Mouse (Mus musculus) spleen, postnatal 4 days (tissue): ENCODE results near the gene Cntrob.

Source experiments
- DNase-seq, 2 experiments: peaks; one replicate each; pipeline ENCODE4 v3.0.0; 2022; ENCODE audit warnings: low spot score in 2 of 2

The Cntrob gene

DNA sequence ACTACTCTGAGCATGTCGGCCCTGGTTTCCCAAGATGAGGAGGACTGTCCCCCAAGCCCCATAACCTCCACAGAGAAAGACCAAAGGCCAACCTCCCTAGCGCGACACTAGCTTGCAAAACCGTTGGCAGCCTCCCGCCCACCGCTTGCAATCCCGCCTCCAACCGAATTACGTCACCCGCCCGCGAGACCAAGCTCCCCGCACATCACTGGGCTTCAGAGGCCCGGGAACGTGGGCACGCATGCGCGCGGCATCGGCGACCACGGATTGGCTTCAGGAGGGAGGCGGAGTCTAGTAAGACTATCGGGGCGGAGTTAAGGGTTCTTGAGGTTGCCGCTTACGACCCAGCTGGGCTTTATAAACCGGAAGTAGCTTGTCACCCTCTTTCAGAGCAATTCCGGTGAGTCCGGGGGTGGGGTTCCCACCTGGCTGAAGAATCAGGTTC, at the start of gene Cntrob, which contains the start of gene Trappc1:
Gene Cntrob (minus strand): TSS at position 109 of the 445 bp plus-strand sequence.
Gene Trappc1 (plus strand): TSS at position 314 of the 445 bp plus-strand sequence.
- peak; percentile 99 to 100 for DNase-seq

- DNase-seq = peak; percentile 49 to 76
These were observed 49.2 kb upstream of the Cntrob start for GRCm38 (mm10) chr11:69372780-69373170.

GRCm38 (mm10) chr11:69372056-69372779, 48.6 kb upstream of the Cntrob start:
- peak in 1 of 2 experiments; percentile 25 for DNase-seq

DNA sequence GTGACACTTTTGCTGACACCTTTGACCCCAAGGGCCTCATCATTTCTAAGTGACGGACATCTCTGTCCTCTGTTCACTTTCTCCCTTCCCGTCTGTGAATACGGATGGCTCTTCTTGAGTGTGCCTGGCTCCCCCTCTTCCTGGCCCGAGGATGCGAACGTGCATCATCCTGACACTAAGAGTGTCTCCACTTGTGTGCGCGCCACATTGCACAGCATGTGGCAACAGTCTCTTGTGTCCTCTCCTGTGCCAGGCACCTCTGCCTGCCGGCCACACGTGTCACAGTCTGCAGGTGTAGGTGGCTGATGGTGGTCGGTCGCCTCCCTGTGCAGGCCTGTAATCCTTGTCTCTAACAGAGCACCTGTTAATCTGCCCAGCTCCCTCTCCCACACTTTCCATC, 48.0 kb upstream of the Cntrob start:
- DNase-seq = no peak

- no peak for DNase-seq
These were observed 47.2 kb upstream of the Cntrob start for GRCm38 (mm10) chr11:69370817-69371215.

DNA sequence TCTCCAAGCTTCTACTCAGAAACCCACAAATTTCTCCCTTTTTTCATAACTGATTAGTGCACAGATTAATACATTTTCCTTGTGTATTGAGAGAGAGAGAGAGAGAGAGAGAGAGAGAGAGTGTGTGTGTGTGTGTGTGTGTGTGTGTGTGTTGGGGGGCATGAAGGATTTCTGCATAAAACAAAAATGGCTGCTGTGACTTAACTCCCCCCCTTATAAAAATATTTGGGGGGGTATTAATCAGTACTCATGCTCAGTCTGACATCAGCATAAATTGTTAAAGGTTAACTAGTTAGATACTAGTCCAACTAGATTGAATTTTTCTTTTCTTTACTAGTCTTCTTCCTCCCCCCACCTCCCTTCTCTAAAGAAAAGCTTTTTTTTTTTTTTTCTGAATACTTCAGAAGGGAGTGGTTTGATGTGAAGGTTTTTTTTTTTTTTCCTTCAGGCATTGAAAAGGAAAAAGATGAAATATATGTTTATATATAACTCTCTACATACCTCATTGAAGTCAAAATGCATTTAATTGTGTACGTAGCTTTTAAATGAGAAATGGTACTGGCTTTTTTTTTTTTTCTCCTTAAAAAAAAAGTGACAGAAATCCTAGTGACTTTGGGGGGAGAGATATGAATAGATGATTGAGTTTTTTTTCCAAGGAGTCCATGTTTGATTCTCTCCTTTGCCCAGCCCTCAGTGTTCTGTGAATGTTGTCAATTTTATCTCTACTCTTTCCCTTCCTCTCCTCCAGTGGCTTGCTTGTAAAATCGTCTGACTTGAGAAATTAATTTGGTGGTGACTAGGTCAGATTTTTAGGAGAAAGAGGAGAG, 46.6 kb upstream of the Cntrob start:
- DNase-seq = no peak

DNA sequence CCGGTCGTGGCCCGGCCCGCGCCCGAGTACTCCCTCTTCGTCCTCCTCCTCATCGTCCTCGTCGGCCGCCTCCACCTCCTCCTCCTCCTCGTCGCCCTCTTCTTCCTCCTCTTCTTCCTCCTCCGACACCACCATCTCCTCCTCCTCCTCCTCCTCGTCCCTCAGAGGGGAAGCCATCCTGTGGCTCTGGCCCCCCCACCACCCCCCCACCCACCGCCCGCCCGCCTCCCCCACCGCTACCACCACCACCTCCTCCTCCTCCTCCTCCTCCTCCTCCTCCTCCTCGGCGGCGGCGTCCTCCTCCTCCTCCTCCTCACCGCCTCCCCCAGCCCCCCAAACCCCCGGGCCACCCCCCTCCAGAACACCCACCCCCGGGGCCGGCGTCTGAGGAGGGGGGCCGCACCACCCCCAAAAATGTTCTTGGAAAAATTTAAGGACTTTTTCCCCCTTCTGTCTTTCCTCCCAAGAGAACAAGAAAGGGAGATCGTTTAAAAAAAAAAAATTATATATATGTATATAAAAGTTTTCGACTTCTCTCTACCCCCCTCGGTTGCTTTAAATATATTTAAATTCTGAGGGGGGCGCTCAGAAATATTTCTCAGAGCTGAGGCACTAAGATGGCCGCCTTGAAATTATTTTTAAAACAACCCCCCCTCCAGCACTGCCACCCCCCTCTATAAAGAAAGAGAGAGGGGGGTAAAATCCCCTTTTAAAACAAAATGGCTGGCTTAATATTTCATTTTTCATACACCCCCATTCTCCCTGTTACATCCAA, 45.8 kb upstream of the Cntrob start, which contains the start of gene Chd3:
Gene Chd3 (minus strand): TSS at position 192 of the 775 bp plus-strand sequence.
- no peak for DNase-seq

- peak; percentile 36 to 76 for DNase-seq
These were observed 45.0 kb upstream of the Cntrob start for GRCm38 (mm10) chr11:69368356-69369214.

DNA sequence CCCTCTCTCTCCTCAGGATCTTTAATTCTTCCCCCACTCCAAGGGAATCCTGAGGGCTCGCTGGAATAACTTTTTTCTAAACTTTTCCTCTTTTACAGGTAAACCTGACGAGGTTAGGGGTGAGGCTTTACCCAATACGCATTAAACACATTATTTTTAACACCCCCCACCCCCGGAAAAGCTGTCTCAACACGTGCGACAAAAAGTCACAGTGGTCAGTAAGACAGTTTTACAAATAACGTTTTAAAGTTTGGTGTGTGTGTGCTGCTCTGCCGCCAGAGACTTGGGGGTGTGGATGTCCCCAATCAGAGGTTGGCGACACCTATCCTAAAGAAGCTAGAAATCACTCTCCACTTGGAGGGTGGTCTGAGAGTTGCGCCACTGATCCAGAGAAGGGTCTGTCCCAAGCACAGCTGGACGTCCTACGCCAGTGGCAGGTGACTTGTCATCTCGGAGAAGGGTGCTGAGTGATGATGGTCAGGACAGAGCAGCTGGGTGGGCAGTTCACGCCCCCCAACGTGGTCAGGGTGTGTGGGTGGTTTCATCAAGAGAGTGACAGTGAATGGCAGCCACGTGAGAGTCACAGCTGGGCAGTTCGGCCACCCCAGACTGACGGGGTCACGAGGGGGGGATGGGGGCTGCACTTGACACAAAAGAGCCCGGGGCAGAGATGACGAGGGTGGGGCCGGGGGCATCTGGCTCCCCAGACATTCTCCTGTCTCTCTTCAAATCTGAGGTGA, 44.2 kb upstream of the Cntrob start:
- DNase-seq = no peak

DNA sequence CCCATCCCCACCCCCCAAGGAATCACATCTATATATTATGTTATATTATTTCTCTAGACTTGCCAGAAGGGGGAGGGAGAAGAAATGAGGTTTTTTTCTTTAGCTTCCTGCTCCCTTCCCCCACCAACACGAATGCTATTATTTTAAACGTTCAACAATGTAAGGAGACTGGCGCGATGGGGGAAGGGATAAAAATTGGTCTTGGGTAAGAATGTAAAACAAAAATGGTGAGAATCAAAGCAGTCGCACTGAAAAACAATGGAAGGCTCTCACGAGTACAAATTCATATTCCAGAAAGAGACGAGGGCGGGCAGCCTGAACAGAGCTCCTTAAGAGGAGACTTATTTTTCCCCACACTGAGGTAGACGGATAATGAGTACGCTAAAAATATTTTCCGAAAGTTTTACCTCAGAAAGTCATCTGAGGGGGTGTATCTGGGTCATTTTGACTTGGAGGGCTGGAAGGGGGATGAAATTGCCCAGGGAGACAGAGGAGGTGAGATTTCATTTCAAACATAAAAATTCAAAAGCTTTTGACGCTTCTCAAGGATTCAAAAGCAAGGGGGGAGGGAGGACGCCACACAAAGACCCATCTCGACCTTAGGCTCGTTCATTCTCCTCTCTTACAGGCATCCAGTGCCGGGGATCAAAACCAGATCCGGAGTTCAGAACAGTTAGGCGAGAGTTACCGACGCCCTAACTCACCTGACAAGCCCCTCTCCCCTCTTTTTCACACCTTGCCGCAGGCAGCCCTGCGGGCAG, 43.5 kb upstream of the Cntrob start:
- no peak for DNase-seq

GRCm38 (mm10) chr11:69366157-69366854, 42.7 kb upstream of the Cntrob start:
- peak; percentile 74 to 78 for DNase-seq

DNA sequence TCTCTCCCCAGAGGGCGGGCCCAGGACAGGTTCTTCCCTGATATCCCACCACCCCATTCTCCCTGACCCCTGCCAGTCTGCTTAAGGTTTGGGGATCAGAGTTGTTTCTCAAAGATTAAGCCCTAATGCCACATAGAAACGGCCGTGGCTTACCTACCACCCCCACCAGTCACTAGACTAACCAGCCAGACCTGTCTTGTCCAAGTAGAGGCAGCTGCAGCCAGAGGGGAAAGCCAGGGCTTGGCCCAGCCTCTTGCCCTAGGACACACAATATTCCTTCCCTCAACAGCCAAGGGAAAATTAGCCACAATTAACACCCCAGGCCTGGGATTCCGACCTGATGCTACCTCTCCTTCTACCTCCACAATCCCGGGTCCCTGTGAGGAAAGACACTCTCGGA, 42.1 kb upstream of the Cntrob start:
- no peak for DNase-seq

DNA sequence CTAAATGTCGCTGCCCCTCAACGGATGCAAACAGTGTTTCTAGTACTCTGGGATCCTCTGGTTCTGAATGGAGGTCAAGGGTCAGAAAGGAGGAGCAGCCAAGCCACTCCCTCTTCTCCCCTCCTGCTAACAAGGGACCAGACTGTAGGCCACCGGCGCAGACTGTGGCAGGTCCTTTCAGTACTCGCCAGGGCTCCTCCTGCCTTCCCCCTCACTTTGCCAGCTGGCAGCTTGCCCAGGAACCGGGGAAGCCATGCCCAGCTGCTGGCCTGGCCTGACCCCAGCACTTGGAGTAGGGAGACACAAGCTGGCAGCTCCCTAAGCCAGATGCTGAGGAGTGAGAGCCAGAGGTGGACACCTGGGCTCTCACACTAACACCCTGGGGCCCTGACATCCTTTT, 41.3 kb upstream of the Cntrob start:
- peak; percentile 63 to 79 for DNase-seq

DNA sequence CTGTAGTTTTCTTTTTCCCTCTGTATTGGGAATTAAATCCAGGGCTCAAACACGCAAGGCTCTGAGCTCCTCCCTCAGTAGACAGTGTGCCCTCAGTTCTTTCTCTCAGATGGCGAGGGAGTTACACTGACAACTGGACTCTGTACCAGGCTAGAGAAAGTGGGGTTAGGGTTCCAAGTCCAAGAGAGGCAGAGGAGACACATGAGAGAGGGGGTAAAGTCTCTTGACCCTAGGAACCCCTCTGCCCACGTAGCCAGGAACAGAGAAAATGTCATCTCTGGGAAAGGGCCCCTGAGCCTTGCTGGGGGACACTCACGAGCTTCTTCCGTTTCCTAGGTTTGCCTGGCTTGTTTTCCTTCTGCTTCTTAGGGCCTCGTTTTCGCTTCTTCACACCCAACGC, 40.8 kb upstream of the Cntrob start:
- no peak for DNase-seq

- no peak for DNase-seq
These were observed 38.9 kb upstream of the Cntrob start for GRCm38 (mm10) chr11:69362479-69362878.

DNA sequence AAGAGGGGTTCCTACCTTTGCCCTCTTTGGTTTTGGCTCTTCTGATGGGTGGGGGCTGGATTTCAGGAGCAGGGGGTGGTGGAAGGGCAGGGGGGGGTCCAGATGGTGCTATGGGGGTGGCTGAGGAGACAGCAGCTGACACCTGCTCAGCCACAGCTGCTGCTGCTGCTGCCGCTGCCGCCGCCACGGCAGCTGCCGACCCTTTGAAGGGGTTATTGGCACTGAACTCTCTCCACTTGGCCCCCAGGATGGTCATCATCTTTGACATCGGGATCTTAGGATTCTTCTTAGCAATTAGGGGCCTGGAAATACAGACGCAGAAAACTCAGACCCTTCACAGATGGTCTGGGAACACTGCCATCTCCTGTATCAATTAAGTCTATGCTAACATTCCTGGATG, 38.4 kb upstream of the Cntrob start:
- DNase-seq = no peak

GRCm38 (mm10) chr11:69357690-69358089, 34.1 kb upstream of the Cntrob start:
- DNase-seq = no peak

DNA sequence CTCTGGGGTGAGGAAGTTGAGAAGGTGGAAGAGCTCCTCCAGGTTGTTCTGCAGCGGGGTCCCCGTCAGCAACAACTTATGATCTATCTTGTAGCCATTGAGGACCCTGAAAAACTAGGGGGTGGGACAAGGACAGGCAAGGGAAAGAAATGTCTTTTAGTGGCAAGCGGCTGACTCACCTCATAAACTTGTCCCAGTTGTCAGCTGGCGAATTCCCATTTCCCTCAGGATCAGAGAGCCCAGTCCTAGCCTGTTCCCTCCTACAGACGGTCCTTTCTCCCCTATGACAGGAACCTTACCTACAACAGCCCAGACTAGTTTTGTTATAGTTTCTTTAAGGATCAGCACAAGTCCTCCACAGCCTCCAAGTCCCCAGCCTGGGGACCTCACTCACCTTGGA, 33.0 kb upstream of the Cntrob start:
- DNase-seq = no peak

GRCm38 (mm10) chr11:69346441-69346840, 22.9 kb upstream of the Cntrob start:
- no peak for DNase-seq
